Mouse (Mus musculus): Measurements from ENCODE around the gene Tmem184b. TPM values are rescaled to one million over a fixed set of nuclear protein-coding genes. Genes with fewer than 3 reads are reported as not detected.

The Tmem184b gene
- polyA plus RNA-seq (2012; rRNA removed), result 179 and 187 TPM in 2 replicates

DNA sequence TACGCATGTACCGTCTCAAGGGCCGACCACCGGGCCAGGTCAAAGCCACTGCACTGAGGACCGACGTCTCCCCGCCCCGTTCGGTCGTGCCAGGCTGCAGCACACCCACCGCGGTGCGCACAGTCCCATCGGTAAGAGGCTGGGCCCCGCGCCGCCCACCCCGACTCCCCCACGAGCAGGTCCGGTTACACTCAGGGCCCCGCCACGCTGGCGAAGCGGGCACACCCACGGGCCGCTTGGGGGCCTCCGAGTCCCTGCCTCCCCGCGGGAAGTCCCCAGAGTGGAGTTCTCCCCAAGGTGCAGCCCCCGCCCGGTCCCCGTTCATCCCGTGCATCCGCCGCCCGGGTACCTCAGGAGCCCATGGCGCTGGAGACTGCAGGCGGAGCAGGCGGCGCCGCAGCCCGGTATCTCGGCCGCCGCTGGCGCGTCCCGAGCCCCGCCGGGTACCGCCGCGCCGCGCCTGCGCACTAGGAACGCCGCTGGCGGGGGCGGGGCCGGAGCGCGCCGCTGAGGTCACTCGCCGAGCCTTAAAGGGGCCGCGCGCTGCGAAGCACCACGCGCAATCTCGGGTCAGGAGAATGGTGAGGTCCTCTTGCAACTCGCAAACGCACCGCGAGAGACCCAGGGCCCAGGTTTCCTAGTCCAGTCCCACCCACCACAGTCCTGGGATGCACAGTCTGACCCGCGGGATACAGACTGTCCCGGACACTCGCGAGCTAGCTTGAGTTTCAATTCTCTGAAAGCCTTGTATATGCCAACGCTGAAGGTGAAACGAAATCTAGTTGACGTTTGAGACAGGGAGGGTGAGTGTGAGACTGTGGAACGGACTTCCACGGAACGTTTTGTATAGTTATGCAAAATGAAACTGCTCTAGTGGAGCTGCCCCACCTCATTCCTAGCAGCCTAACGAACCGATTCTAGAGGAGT lies at the start of gene Tmem184b:
Tmem184b (minus strand) TSS at position 734 of the 927 bp plus-strand sequence.

DNA sequence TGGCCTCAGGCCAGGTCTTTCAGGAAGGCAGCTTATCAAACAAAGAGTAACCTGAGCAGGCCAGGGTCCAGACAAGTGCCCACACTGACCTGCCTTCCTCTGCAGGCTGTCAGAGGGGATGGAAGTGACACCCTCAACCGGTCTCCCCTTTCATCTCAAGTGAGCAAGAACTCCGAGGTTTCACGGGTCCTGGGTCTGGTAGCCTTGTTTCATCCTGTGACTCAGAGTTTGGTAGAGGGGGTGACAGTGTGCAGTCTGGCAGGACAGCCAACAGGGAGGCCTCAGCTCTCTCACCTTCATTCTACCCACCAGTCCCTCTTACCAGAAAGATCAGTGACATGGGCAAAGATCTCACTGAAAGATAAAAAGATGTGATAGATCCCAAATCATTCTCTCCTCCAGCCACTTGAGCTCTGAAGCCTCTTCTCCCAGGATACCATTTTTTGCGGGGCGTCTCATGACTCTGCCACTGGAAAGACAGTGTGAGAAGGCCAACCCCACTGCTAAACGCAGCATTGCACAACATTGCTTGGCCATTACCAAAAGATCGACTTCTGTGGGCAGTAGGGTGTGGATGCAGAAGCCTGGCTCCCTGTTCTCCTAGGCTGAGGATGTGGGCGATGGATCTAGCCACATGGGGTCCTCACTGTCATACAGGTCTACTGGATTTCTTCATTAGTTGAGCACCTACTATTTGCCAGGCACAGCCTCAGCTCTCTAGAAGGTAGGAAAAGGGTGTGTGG lies 57.1 kb downstream of the Tmem184b start, which contains the start of gene Maff:
Maff (plus strand) TSS at position 571 of the 743 bp plus-strand sequence.

DNA sequence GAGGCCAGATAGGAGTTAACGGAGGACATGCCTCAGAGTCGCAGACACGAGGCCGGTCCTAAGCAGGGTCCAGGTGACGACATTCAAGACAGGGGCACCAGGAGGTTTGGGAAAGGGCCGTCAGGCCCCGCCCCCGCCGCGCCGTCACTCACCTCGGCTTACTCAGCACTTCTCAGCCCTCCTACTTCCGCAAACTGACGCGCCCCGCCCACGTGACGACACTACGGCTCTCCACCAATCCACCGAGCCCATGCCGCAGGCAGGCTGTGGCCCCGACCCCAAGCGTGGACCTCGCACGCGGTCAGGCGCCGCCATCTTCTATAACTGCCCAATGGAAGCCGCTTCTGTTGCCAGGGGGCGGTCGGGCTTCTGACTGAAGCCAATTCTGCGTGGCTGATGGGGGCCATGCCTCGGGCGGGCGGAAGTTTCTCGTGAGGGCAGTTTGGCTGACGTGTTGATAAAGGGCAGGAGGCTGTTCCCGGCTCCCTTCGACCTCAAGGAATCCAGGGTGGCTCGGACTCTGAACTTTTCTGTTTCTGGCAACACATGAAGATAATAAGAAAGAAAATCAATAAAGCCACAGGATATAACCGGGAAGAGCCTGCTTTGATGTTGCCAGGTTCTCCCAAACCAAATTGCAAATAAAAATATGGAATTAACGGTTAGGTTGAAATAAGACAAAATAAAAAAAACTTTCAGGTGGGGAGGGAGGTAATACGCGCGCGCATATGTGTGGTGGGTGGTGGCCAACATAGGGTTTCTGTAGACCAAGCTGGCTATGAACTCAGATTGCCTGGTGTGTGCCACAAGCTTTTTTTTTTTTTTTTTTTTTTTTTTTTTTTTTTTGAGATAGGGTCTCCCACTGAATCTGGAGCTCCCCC lies 75.1 kb downstream of the Tmem184b start, which contains the start of gene Pla2g6:
Pla2g6 (minus strand) TSS at position 333 of the 881 bp plus-strand sequence.

Other genes with a start within 250 kb of the Tmem184b start
- gene Sox10, start 238.3 kb downstream of the Tmem184b start, polyA plus RNA-seq (2012; rRNA removed), result 9.8 and 10.4 TPM in 2 replicates
- gene Pick1, start 174.4 kb downstream of the Tmem184b start, polyA plus RNA-seq (2012; rRNA removed), result 48.6 and 52.6 TPM in 2 replicates
- gene Gm49486, start 174.2 kb downstream of the Tmem184b start, polyA plus RNA-seq (2012; rRNA removed), result not detected in 2 replicates
- gene Slc16a8, start 148.8 kb downstream of the Tmem184b start, polyA plus RNA-seq (2012; rRNA removed), result 0.44 and 1.8 TPM in 2 replicates
- gene Baiap2l2, start 118.0 kb downstream of the Tmem184b start, polyA plus RNA-seq (2012; rRNA removed), result 156 and 160 TPM in 2 replicates
- 18.6 and 21.0 TPM in 2 replicates for gene Pla2g6, start 75.2 kb downstream of the Tmem184b start, polyA plus RNA-seq (2012; rRNA removed)
- gene Maff, start 56.9 kb downstream of the Tmem184b start, polyA plus RNA-seq (2012; rRNA removed), result 14.4 and 17.4 TPM in 2 replicates
- 33.1 and 37.6 TPM in 2 replicates for gene Csnk1e, start 52.0 kb upstream of the Tmem184b start, polyA plus RNA-seq (2012; rRNA removed)
- not detected in 2 replicates for gene Kcnj4, start 101.7 kb upstream of the Tmem184b start, polyA plus RNA-seq (2012; rRNA removed)
- 33.4 and 44.5 TPM in 2 replicates for gene Kdelr3, start 112.8 kb upstream of the Tmem184b start, polyA plus RNA-seq (2012; rRNA removed)
- gene Ddx17, start 143.2 kb upstream of the Tmem184b start, polyA plus RNA-seq (2012; rRNA removed), result 137 and 181 TPM in 2 replicates
- 0.05 TPM in 1 of 2 replicates, not detected in the other for gene Dmc1, start 201.5 kb upstream of the Tmem184b start, polyA plus RNA-seq (2012; rRNA removed)